In the genomic region with DNA sequence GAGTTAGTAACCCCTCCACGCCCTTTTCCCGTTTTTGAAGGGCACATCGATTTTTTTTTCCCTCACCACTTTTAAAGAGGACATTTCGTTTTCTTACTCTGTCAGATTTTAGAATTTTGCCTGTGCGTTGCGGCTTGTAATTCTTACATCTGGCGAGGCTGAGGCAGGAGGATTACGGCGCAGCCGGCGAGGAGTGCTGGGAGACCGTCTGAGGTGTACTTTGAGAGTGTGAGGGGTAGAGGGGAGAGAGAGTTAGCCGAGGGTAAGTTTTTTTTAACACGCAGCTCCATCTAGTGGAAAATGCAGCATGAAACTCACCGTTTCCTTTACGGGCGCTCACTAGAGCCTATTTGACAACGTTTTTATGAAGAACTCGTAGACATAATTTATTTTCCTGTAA, we compare ENCODE assay signal across 8 mouse cellular contexts. TPM values are rescaled to one million over a fixed set of nuclear protein-coding genes. Genes with fewer than 3 reads are reported as not detected.
DNase-seq lines count a peak whose midpoint lies in the region; ATAC-seq and TF ChIP-seq lines count a peak whose summit lies in the region.

No protein-coding gene starts in this region.

- H3K4me2 ChIP-seq in embryonic facial prominence, embryonic 13.5 days = peak overlapping the region; percentile 68
- peak overlapping the region; percentile 75 for H3K4me2 ChIP-seq in limb, embryonic 14.5 days (replicated peaks; ENCODE audit: low read depth, low read length, severe bottlenecking)
- peak overlapping the region; percentile 74 for H3K4me2 ChIP-seq in midbrain, embryonic 15.5 days

- H3K4me3 ChIP-seq in embryonic facial prominence, embryonic 13.5 days = peak overlapping the region; percentile 63
- peak overlapping the region; percentile 77 for H3K4me3 ChIP-seq in kidney, adult 2 months (ENCODE audit: insufficient read depth, low read depth, low read length)
- H3K4me3 ChIP-seq in limb, embryonic 14.5 days (replicated peaks; ENCODE audit: low read length) = peak overlapping the region; percentile 58
- H3K4me3 ChIP-seq in midbrain, embryonic 15.5 days = peak overlapping the region; percentile 55

- peak overlapping the region; percentile 84 for H3K9ac ChIP-seq in embryonic facial prominence, embryonic 13.5 days
- H3K9ac ChIP-seq in limb, embryonic 14.5 days (ENCODE audit: low read depth, low read length, severe bottlenecking) = peak overlapping the region; percentile 75
- peak overlapping the region; percentile 79; the same call in 1 of the 2 replicates for H3K9ac ChIP-seq in midbrain, embryonic 15.5 days

- H3K27me3 ChIP-seq in embryonic facial prominence, embryonic 13.5 days = no peaks in the 10 kb centered on the region
- no peaks in the 10 kb centered on the region for H3K27me3 ChIP-seq in kidney, adult 2 months (replicated peaks; ENCODE audit: control insufficient read depth, insufficient read depth, low read length)
- H3K27me3 ChIP-seq in limb, embryonic 14.5 days (ENCODE audit: control insufficient read depth, insufficient read depth, low read length) = no peaks in the 10 kb centered on the region
- no peaks in the 10 kb centered on the region for H3K27me3 ChIP-seq in midbrain, embryonic 15.5 days (replicated peaks)

- peak overlapping the region; percentile 98 for H3K27ac ChIP-seq in embryonic facial prominence, embryonic 13.5 days
- peak overlapping the region; percentile 83 for H3K27ac ChIP-seq in kidney, adult 2 months (ENCODE audit: insufficient read depth, low read depth, low read length)
- peak overlapping the region; percentile 93 for H3K27ac ChIP-seq in limb, embryonic 14.5 days (replicated peaks; ENCODE audit: low read depth, low read length)
- H3K27ac ChIP-seq in midbrain, embryonic 15.5 days = peak overlapping the region; percentile 95

- no peak for TF ChIP-seq POLR2A in kidney, adult 2 months (IDR thresholded peaks at IDR 0.05; ENCODE audit: low read depth, low read length)
- no peak for TF ChIP-seq POLR2A in limb, embryonic 14.5 days (IDR thresholded peaks at IDR 0.05; ENCODE audit: borderline replicate concordance, extremely low read depth, insufficient read depth, insufficient read length)

- no peaks in the 10 kb centered on the region for H3K4me1 ChIP-seq in embryonic facial prominence, embryonic 13.5 days
- no peaks in the 10 kb centered on the region for H3K4me1 ChIP-seq in kidney, adult 2 months (ENCODE audit: control insufficient read depth, insufficient read depth, low read length)
- H3K4me1 ChIP-seq in limb, embryonic 14.5 days (ENCODE audit: control insufficient read depth, insufficient read depth, low read length) = no peaks in the 10 kb centered on the region
- H3K4me1 ChIP-seq in midbrain, embryonic 15.5 days = 0 out of 2 replicates have a peak, but pooled peaks cover 3% of the 10 kb centered on the region

- peaks cover 28% of the 10 kb centered on the region for H3K36me3 ChIP-seq in embryonic facial prominence, embryonic 13.5 days
- H3K36me3 ChIP-seq in kidney, adult 2 months (ENCODE audit: control insufficient read depth, insufficient read depth, low read length) = no peaks in the 10 kb centered on the region
- H3K36me3 ChIP-seq in limb, embryonic 14.5 days (ENCODE audit: control insufficient read depth, insufficient read depth, low read length) = peaks cover 16% of the 10 kb centered on the region
- H3K36me3 ChIP-seq in midbrain, embryonic 15.5 days (replicated peaks) = peaks cover 14% of the 10 kb centered on the region

- DNase-seq in A20 (ENCODE audit: low read depth, low spot score) = peak; percentile 89
- DNase-seq in adrenal gland, postnatal 36 days = peak; percentile 59 to 74
- peak; percentile 79 for DNase-seq in heart, adult 8-10 months (ENCODE audit: low spot score)
- peak; percentile 85 for DNase-seq in kidney, adult 2 months
- DNase-seq in limb, embryonic 14.5 days (ENCODE audit: low spot score) = peak; percentile 85
- peak; percentile 49 to 59 for DNase-seq in spleen, adult 18-20 months

- H3K9me3 ChIP-seq in embryonic facial prominence, embryonic 13.5 days = no peaks in the 10 kb centered on the region
- H3K9me3 ChIP-seq in limb, embryonic 14.5 days (ENCODE audit: control insufficient read depth, low read length) = no peaks in the 10 kb centered on the region
- no peaks in the 10 kb centered on the region for H3K9me3 ChIP-seq in midbrain, embryonic 15.5 days

- peak; percentile 51 for TF ChIP-seq CTCF in kidney, adult 2 months (conservative IDR thresholded peaks at IDR 0.05; ENCODE audit: insufficient read depth, insufficient read length, low read depth, low read length)

- 3% methylated on average over 19 of the region's 19 CpGs for WGBS in embryonic facial prominence, embryonic 13.5 days
- under 1% methylated on average over 19 of the region's 19 CpGs for WGBS in kidney, adult 2 months
- 4% methylated on average over 19 of the region's 19 CpGs for WGBS in limb, embryonic 14.5 days
- WGBS in midbrain, embryonic 15.5 days = 3% methylated on average over 19 of the region's 19 CpGs

- 0 out of 2 replicates have a peak, but pooled peaks have one; percentile 57 for ATAC-seq in embryonic facial prominence, embryonic 13.5 days (ENCODE audit: insufficient number of reproducible peaks, insufficient read depth, low FRiP score, low TSS enrichment, low read depth)
- peak; percentile 76 for ATAC-seq in limb, embryonic 14.5 days (ENCODE audit: low FRiP score, low read depth)
- ATAC-seq in midbrain, embryonic 15.5 days (replicated peaks) = peak; percentile 74

RNA-seq across cellular contexts. Expression of a gene that starts 0.7 kb away (rescaled TPM):
- 10 to 100 TPM; 72.3 to 77.4 TPM for total RNA-seq in adrenal gland, postnatal 36 days (2021)
- polyA plus RNA-seq in embryonic facial prominence, embryonic 13.5 days (2015; fragmentation: Nextera tagmentation; extraction: Ambion mirVana) = 44.3 and 61.4 TPM in 2 replicates
- total RNA-seq in heart, adult 8-10 months (2022) = 10 to 100 TPM; 48.8 to 59.2 (median 53.4) TPM
- 64.0 and 81.4 TPM in 2 replicates for polyA plus RNA-seq in kidney, adult 2 months (2012; rRNA removed)
- polyA plus RNA-seq in limb, embryonic 14.5 days (2012; rRNA removed) = 24.3 and 41.7 TPM in 2 replicates
- polyA plus RNA-seq in limb, embryonic 14.5 days (2014; fragmentation: Nextera tagmentation; extraction: Ambion mirVana) = 40.9 and 46.2 TPM in 2 replicates
- 17.3 and 17.4 TPM in 2 replicates for polyA plus RNA-seq in midbrain, embryonic 15.5 days (2015; fragmentation: Nextera tagmentation; extraction: Ambion mirVana)

RNA-seq across cellular contexts. Expression of a gene that starts 13.4 kb away (rescaled TPM):
- 10 to 100 TPM; 68.2 to 73.5 TPM for total RNA-seq in adrenal gland, postnatal 36 days (2021)
- 109 and 110 TPM in 2 replicates for polyA plus RNA-seq in embryonic facial prominence, embryonic 13.5 days (2015; fragmentation: Nextera tagmentation; extraction: Ambion mirVana)
- total RNA-seq in heart, adult 8-10 months (2022) = 10 to 100 TPM; 43.3 to 50.2 (median 45.4) TPM
- polyA plus RNA-seq in kidney, adult 2 months (2012; rRNA removed) = 47.7 and 52.2 TPM in 2 replicates
- polyA plus RNA-seq in limb, embryonic 14.5 days (2012; rRNA removed) = 61.8 and 64.4 TPM in 2 replicates
- polyA plus RNA-seq in limb, embryonic 14.5 days (2014; fragmentation: Nextera tagmentation; extraction: Ambion mirVana) = 104 and 109 TPM in 2 replicates
- 138 and 141 TPM in 2 replicates for polyA plus RNA-seq in midbrain, embryonic 15.5 days (2015; fragmentation: Nextera tagmentation; extraction: Ambion mirVana)

RNA-seq across cellular contexts. Expression of a gene that starts 34.9 kb away (rescaled TPM):
- 10 to 100 TPM; 63.5 to 65.7 TPM for total RNA-seq in adrenal gland, postnatal 36 days (2021)
- polyA plus RNA-seq in embryonic facial prominence, embryonic 13.5 days (2015; fragmentation: Nextera tagmentation; extraction: Ambion mirVana) = 71.5 and 73.7 TPM in 2 replicates
- 10 to 100 TPM; 37.8 to 39.8 (median 39.2) TPM for total RNA-seq in heart, adult 8-10 months (2022)
- 28.7 and 32.7 TPM in 2 replicates for polyA plus RNA-seq in kidney, adult 2 months (2012; rRNA removed)
- polyA plus RNA-seq in limb, embryonic 14.5 days (2012; rRNA removed) = 75.9 and 87.5 TPM in 2 replicates
- polyA plus RNA-seq in limb, embryonic 14.5 days (2014; fragmentation: Nextera tagmentation; extraction: Ambion mirVana) = 60.7 and 67.8 TPM in 2 replicates
- 82.3 and 82.9 TPM in 2 replicates for polyA plus RNA-seq in midbrain, embryonic 15.5 days (2015; fragmentation: Nextera tagmentation; extraction: Ambion mirVana)

RNA-seq across cellular contexts. Expression of a gene that starts 56.5 kb away (rescaled TPM):
- total RNA-seq in adrenal gland, postnatal 36 days (2021) = under 1 TPM in 1 of 2 experiments, not detected in 1; 0.20 TPM
- polyA plus RNA-seq in embryonic facial prominence, embryonic 13.5 days (2015; fragmentation: Nextera tagmentation; extraction: Ambion mirVana) = not detected in 2 replicates
- total RNA-seq in heart, adult 8-10 months (2022) = under 1 TPM; 0.25 to 0.40 (median 0.32) TPM
- 0.19 and 0.30 TPM in 2 replicates for polyA plus RNA-seq in kidney, adult 2 months (2012; rRNA removed)
- polyA plus RNA-seq in limb, embryonic 14.5 days (2012; rRNA removed) = 0.18 TPM in 2 replicates
- polyA plus RNA-seq in limb, embryonic 14.5 days (2014; fragmentation: Nextera tagmentation; extraction: Ambion mirVana) = 0.15 TPM in 1 of 2 replicates, not detected in the other
- polyA plus RNA-seq in midbrain, embryonic 15.5 days (2015; fragmentation: Nextera tagmentation; extraction: Ambion mirVana) = 0.13 and 0.17 TPM in 2 replicates

Comparison
In these comparisons a context has a peak if more than half of its experiments do, and no peak if none do; other contexts are left out.
1. Peak in every context shown above with its lines: DNase-seq, ATAC-seq, H3K4me3 ChIP-seq and H3K27ac ChIP-seq.